Mouse (Mus musculus) lung, adult 18-20 months (tissue): ENCODE data around the gene Zmynd11.
"Not testable (repeated sequence)": the region's sequence is repeated elsewhere in the genome, so short reads cannot be mapped to it uniquely, and the experiment has no call there.

Experiments
- DNase-seq, 2 experiments: peaks; one replicate each; pipeline ENCODE4 v3.0.0; 2022; ENCODE audit warnings: mixed read lengths in 2 of 2

The Zmynd11 gene

GRCm38 (mm10) chr13:9764646-9765536 is at the start of gene Zmynd11:
Gene Zmynd11 (minus strand): TSS chr13:9765330.
- peak; percentile 22 to 33 for DNase-seq

- no peak for DNase-seq
Measured at GRCm38 (mm10) chr13:9795889-9796631, 30.9 kb upstream of the Zmynd11 start.

- no peak for DNase-seq
Measured at GRCm38 (mm10) chr13:9786050-9786449, 20.9 kb upstream of the Zmynd11 start.

GRCm38 (mm10) chr13:9783717-9784116 is 18.6 kb upstream of the Zmynd11 start:
- no peak for DNase-seq

- DNase-seq, result peak; percentile 23 to 43
Measured at GRCm38 (mm10) chr13:9775901-9776300, 10.8 kb upstream of the Zmynd11 start.

GRCm38 (mm10) chr13:9774077-9774476 is 8.9 kb upstream of the Zmynd11 start:
- no peak for DNase-seq

- DNase-seq, result no peak
Measured at GRCm38 (mm10) chr13:9767279-9767678, 2.1 kb upstream of the Zmynd11 start.

GRCm38 (mm10) chr13:9766497-9766896 is 1.4 kb upstream of the Zmynd11 start:
- no peak for DNase-seq

- DNase-seq, result no peak
Measured at GRCm38 (mm10) chr13:9765537-9765851, 364 bp upstream of the Zmynd11 start.

GRCm38 (mm10) chr13:9763828-9764645 is 1.1 kb downstream of the Zmynd11 start:
- DNase-seq, result peak; percentile 78 to 81

GRCm38 (mm10) chr13:9763100-9763827 is 1.9 kb downstream of the Zmynd11 start:
- no peak for DNase-seq

GRCm38 (mm10) chr13:9760057-9760456 is 5.1 kb downstream of the Zmynd11 start:
- DNase-seq, result no peak

- no peak for DNase-seq
Measured at GRCm38 (mm10) chr13:9757842-9758491, 7.2 kb downstream of the Zmynd11 start.

GRCm38 (mm10) chr13:9753706-9754105 is 11.4 kb downstream of the Zmynd11 start:
- no peak for DNase-seq

GRCm38 (mm10) chr13:9750320-9750719 is 14.8 kb downstream of the Zmynd11 start:
- DNase-seq, result no peak

GRCm38 (mm10) chr13:9749796-9750195 is 15.3 kb downstream of the Zmynd11 start:
- no peak for DNase-seq

- no peak for DNase-seq
Measured at GRCm38 (mm10) chr13:9738190-9738589, 26.9 kb downstream of the Zmynd11 start.

- peak in 1 of 2 experiments; percentile 29 for DNase-seq
Measured at GRCm38 (mm10) chr13:9737024-9737423, 28.1 kb downstream of the Zmynd11 start.

- not testable (repeated sequence) for DNase-seq
Measured at GRCm38 (mm10) chr13:9732262-9732661, 32.9 kb downstream of the Zmynd11 start.

GRCm38 (mm10) chr13:9729073-9729472 is 36.1 kb downstream of the Zmynd11 start:
- DNase-seq, result no peak

- no peak for DNase-seq
Measured at GRCm38 (mm10) chr13:9715224-9715623, 49.9 kb downstream of the Zmynd11 start.
